Mouse (Mus musculus) NIH3T3 (cell line): ENCODE data around the gene Ap4s1.
A peak's percentile ranks its signal among the peaks of the same experiment; 100 is the strongest.

ENCODE experiments used
- DNase-seq: peaks from one replicate; pipeline ENCODE4 v3.0.0-alpha.2; 2012; ENCODE audit warnings: low read depth

Gene Ap4s1

GRCm38 (mm10) chr12:51768702-51769101 is 77.9 kb downstream of the Ap4s1 start:
- no peak for DNase-seq

- peak; percentile 55 for DNase-seq
Observed at GRCm38 (mm10) chr12:51784842-51785241, 94.0 kb downstream of the Ap4s1 start.
